Mouse (Mus musculus) CD4-positive naive resting alpha-beta T cell, adult 57 days (primary cell): ENCODE results near the gene Eef1g. TPM values are rescaled to one million over a fixed set of nuclear protein-coding genes. Genes with fewer than 3 reads are reported as not detected.

Experiments used
- total RNA-seq: library from RNA; stranded (reverse); gene quantifications from one replicate; pipeline ENCODE4 v1.2.4, GENCODE M21; 2023

Eef1g gene
- total RNA-seq = 593 TPM

GRCm38 (mm10) chr19:8966590-8967372 lies at the start of gene Eef1g:
Gene Eef1g, plus strand, starts transcription at chr19:8967041.

GRCm38 (mm10) chr19:8920073-8920736 lies 46.6 kb upstream of the Eef1g start, which contains the start of gene B3gat3:
Gene B3gat3, plus strand, starts transcription at chr19:8920374.

GRCm38 (mm10) chr19:8929224-8930088 lies 37.4 kb upstream of the Eef1g start, which contains the start of the genes Rom1 and Eml3:
Gene Rom1, minus strand, starts transcription at chr19:8929356.
Gene Eml3, plus strand, starts transcription at chr19:8929552.

DNA sequence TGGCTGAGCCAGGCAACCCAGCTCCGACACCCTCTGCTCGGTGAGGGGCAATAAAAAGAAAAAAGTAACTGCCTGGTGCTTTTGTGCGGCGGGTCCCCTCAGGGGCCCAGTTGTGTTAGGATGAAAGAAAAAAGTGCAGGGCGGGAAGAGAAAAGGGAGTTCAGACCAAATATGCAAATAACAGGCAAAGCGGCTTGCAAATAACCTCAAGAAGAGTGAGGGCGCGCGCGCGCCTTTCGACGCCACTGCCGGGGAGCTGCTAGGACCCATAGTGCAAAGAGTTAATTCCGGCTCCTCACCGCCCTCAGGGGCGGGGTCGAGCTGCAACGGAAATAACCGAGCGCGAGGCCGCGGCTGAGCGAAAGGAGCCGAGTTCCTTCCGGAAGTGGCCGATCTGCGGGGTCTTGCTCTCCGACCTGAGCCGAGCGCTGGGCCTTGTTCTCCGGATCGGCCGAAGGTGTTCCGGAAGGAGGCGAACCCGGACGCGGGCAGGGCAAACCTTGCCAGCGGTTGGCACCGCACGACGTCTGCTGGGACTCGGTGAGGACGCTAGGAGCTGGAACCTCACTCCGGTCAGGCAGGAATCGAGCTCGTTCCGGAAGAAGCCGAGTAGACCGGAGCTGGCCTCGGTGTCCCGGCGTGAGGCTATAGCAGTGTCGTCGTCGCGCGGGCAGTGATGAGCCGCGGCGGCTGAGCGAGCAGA lies 25.2 kb upstream of the Eef1g start, which contains the start of gene Mta2:
Gene Mta2, plus strand, starts transcription at position 361 of the 703 bp plus-strand sequence.

DNA sequence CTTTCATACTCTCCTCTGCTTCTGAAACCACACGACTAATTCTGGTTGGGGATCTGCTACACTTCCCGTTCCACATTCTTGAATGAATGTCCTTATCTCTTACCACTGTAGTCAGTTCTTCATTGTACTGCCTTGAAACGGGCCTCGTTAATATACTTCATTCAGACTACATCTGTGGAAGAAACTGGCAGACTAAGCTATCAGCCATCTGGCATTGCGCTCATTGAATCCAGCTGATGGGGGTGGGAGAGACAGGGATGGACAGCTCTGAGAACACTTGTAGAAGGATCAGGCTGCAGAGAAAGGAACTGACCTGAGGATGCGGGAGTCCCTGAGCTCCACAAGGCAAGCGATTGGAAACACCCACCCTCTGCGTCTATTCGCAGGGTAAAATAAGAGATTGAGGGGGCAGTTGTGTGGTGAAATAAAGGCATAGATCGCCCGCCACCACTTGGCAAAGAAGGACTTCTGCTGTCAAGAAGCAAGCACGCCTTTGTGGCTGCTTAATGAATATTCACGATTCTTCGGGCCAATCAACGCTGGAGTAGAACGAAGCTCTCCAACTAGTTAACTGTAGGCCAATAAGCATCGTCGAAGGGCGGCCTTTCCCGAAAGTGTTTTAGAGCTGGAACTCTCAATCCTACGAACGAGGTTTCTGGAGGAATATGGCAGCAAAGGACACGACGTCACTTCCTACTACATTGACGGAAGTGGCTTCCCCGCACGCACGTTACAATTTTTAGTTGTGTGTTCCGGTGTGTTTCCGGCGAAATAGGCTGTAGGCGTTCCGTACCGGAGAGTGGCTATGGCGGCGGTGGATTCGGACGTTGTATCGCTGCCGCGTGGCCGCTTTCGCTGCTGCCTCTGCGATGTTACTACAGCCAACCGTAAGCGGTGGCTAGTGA lies 13.5 kb upstream of the Eef1g start, which contains the start of gene Tut1:
Gene Tut1, plus strand, starts transcription at position 713 of the 905 bp plus-strand sequence.

DNA sequence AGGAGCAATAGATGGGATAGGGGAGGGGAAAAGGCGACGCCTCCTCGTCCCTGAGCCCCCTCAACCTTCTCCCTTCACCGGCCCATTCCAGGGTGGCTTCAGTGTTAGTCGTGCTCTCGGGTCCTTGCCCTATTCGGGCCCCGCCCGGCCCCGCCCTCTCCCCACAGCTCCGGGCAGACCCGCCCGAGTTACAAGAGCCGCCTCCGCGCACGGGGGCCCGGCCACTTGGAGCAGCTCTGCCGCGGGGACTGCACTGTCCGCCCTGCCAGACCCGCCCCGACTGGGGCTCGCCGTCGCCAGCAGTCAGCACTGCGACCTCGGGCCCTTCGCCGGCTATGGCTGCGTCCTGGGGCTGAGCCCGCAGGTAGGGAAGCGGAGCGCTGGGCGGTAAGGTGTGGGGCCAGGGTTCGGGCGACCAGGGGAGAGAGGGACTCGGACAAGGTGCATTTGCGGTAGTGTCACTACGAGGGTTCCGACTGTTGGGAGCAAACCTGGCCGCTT lies 22.3 kb downstream of the Eef1g start, which contains the start of gene Ahnak:
Gene Ahnak, plus strand, starts transcription at position 219 of the 501 bp plus-strand sequence.

Other genes starting within 250 kb of the Eef1g start
- 174 TPM for gene Slc3a2, start 243.7 kb upstream of the Eef1g start, total RNA-seq
- 92.0 TPM for gene Wdr74, start 231.2 kb upstream of the Eef1g start, total RNA-seq
- gene 1700092M07Rik, start 226.3 kb upstream of the Eef1g start, total RNA-seq = 7.7 TPM
- gene Stx5a, start 225.6 kb upstream of the Eef1g start, total RNA-seq = 251 TPM
- gene Nxf1, start 210.0 kb upstream of the Eef1g start, total RNA-seq = 533 TPM
- 39.0 TPM for gene Tmem223, start 196.0 kb upstream of the Eef1g start, total RNA-seq
- gene Tmem179b, start 192.6 kb upstream of the Eef1g start, total RNA-seq = 68.8 TPM
- 10.7 TPM for gene Taf6l, start 180.6 kb upstream of the Eef1g start, total RNA-seq
- gene Polr2g, start 168.5 kb upstream of the Eef1g start, total RNA-seq = 62.8 TPM
- gene Zbtb3, start 164.5 kb upstream of the Eef1g start, total RNA-seq = 0.77 TPM
- 25.7 TPM for gene Ttc9c, start 147.7 kb upstream of the Eef1g start, total RNA-seq
- gene Hnrnpul2, start 147.0 kb upstream of the Eef1g start, total RNA-seq = 104 TPM
- gene AC129217.1, start 137.3 kb upstream of the Eef1g start, total RNA-seq = 8.5 TPM
- gene Bscl2, start 129.6 kb upstream of the Eef1g start, total RNA-seq = 39.8 TPM
- not detected for gene Gng3, start 127.8 kb upstream of the Eef1g start, total RNA-seq
- gene Lrrn4cl, start 116.3 kb upstream of the Eef1g start, total RNA-seq = 1.0 TPM
- 118 TPM for gene Ubxn1, start 95.5 kb upstream of the Eef1g start, total RNA-seq
- gene Uqcc3, start 86.1 kb upstream of the Eef1g start, total RNA-seq = 36.8 TPM
- 15.5 TPM for gene Lbhd1, start 83.3 kb upstream of the Eef1g start, total RNA-seq
- not detected for gene Gm49403, start 83.1 kb upstream of the Eef1g start, total RNA-seq
- gene 1810009A15Rik, start 78.2 kb upstream of the Eef1g start, total RNA-seq = 28.3 TPM
- not detected for gene Gm49416, start 78.1 kb upstream of the Eef1g start, total RNA-seq
- 21.0 TPM for gene Ints5, start 74.0 kb upstream of the Eef1g start, total RNA-seq
- 133 TPM for gene Ganab, start 69.0 kb upstream of the Eef1g start, total RNA-seq
- 47.9 TPM for gene B3gat3, start 46.7 kb upstream of the Eef1g start, total RNA-seq
- gene Rom1, start 37.7 kb upstream of the Eef1g start, total RNA-seq = 4.2 TPM
- gene Eml3, start 37.5 kb upstream of the Eef1g start, total RNA-seq = 81.1 TPM
- 190 TPM for gene Mta2, start 25.2 kb upstream of the Eef1g start, total RNA-seq
- 37.9 TPM for gene Tut1, start 13.2 kb upstream of the Eef1g start, total RNA-seq
- gene Ahnak, start 22.2 kb downstream of the Eef1g start, total RNA-seq = 73.0 TPM
- not detected for gene Scgb1a1, start 120.9 kb downstream of the Eef1g start, total RNA-seq
- 10.7 TPM for gene Asrgl1, start 168.6 kb downstream of the Eef1g start, total RNA-seq